ENCODE assay signal across 8 mouse cellular contexts in genomic region chr4:142153526-142153925, GRCm38 (mm10).
A peak's percentile ranks its signal among the peaks of the same experiment; 100 is the strongest.
DNase-seq lines count a peak whose midpoint lies in the region; ATAC-seq lines count a peak whose summit lies in the region.

No protein-coding gene starts in this region.

- no peak overlapping the region for H3K4me3 ChIP-seq in hindbrain, embryonic 16.5 days (ENCODE audit: low read length)

- no peaks in the 10 kb centered on the region for H3K4me1 ChIP-seq in hindbrain, embryonic 16.5 days (ENCODE audit: control insufficient read depth, insufficient read depth, low read depth, low read length)

- H3K36me3 ChIP-seq in hindbrain, embryonic 16.5 days (ENCODE audit: control insufficient read depth, insufficient read depth, low read length) = peaks cover 7% of the 10 kb centered on the region

- 0% methylated on average over 2 of the region's 2 CpGs for WGBS in hindbrain, embryonic 16.5 days

- H3K9me3 ChIP-seq in hindbrain, embryonic 16.5 days (ENCODE audit: control insufficient read depth, low read length) = peaks cover 3% of the 10 kb centered on the region; the same call in 1 of the 2 replicates

- peak; percentile 92 for DNase-seq in ZHBTc4 (ENCODE audit: low read depth, low spot score)
- DNase-seq in cerebellum, postnatal 4 days (ENCODE audit: low spot score in 2 of 2) = peak; percentile 91 to 93
- DNase-seq in gastrocnemius, adult 18-20 months (ENCODE audit: low spot score) = peak; percentile 84
- peak; percentile 66 for DNase-seq in left cerebral cortex, adult 11 months (ENCODE audit: low spot score)
- DNase-seq in lung, postnatal 36 days = peak; percentile 92
- DNase-seq in retina, postnatal 7 days (ENCODE audit: low read depth, low spot score) = peak; percentile 76
- peak; percentile 90 for DNase-seq in thymus, postnatal 4 days

- no peak overlapping the region for H3K9ac ChIP-seq in hindbrain, embryonic 16.5 days (ENCODE audit: low read depth, low read length)

- ATAC-seq in hindbrain, embryonic 16.5 days = peak; percentile 86

- no peak overlapping the region for H3K4me2 ChIP-seq in hindbrain, embryonic 16.5 days (ENCODE audit: low read length)

- H3K27me3 ChIP-seq in hindbrain, embryonic 16.5 days (replicated peaks; ENCODE audit: control insufficient read depth, insufficient read depth, low read length) = no peaks in the 10 kb centered on the region

- no peak overlapping the region for H3K27ac ChIP-seq in hindbrain, embryonic 16.5 days (ENCODE audit: low read depth, low read length)
